Mouse (Mus musculus) spleen, postnatal 4 days (tissue): Measurements from ENCODE around the gene Gck.

ENCODE experiments used
- DNase-seq, 2 experiments: peaks; one replicate each; pipeline ENCODE4 v3.0.0; 2022; ENCODE audit warnings: low spot score in 2 of 2

The Gck gene

GRCm38 (mm10) chr11:5877421-5877820 lies 72.5 kb downstream of the Gck start:
- no peak for DNase-seq

GRCm38 (mm10) chr11:5873192-5873591 lies 76.7 kb downstream of the Gck start:
- DNase-seq, result no peak

GRCm38 (mm10) chr11:5872707-5873106 lies 77.2 kb downstream of the Gck start:
- DNase-seq, result no peak

GRCm38 (mm10) chr11:5870069-5870468 lies 79.8 kb downstream of the Gck start:
- DNase-seq, result no peak

- no peak for DNase-seq
Observed at GRCm38 (mm10) chr11:5869331-5869730, 80.5 kb downstream of the Gck start.

GRCm38 (mm10) chr11:5868324-5868723 lies 81.6 kb downstream of the Gck start:
- DNase-seq, result no peak

GRCm38 (mm10) chr11:5867196-5867595 lies 82.7 kb downstream of the Gck start:
- DNase-seq, result no peak

- DNase-seq, result no peak
Observed at GRCm38 (mm10) chr11:5862394-5863105, 87.3 kb downstream of the Gck start.

- peak in 1 of 2 experiments; percentile 33 for DNase-seq
Observed at GRCm38 (mm10) chr11:5861678-5862393, 88.0 kb downstream of the Gck start, which contains the start of gene Aebp1. Aebp1 (plus strand) TSS chr11:5861947.

- DNase-seq, result no peak
Observed at GRCm38 (mm10) chr11:5860639-5861038, 89.2 kb downstream of the Gck start.

GRCm38 (mm10) chr11:5859883-5860550 lies 89.9 kb downstream of the Gck start:
- DNase-seq, result no peak

GRCm38 (mm10) chr11:5858723-5859122 lies 91.2 kb downstream of the Gck start:
- DNase-seq, result no peak

- no peak for DNase-seq
Observed at GRCm38 (mm10) chr11:5856479-5857130, 93.3 kb downstream of the Gck start.

- DNase-seq, result no peak
Observed at GRCm38 (mm10) chr11:5855902-5856301, 94.0 kb downstream of the Gck start.

- DNase-seq, result no peak
Observed at GRCm38 (mm10) chr11:5855481-5855880, 94.4 kb downstream of the Gck start.

GRCm38 (mm10) chr11:5852314-5852713 lies 97.6 kb downstream of the Gck start:
- no peak for DNase-seq

- DNase-seq, result no peak
Observed at GRCm38 (mm10) chr11:5851021-5851736, 98.7 kb downstream of the Gck start.
